Mouse (Mus musculus) hindbrain, embryonic 12.5 days (tissue): Measurements from ENCODE around the gene BC067074. TPM values are rescaled to one million over a fixed set of nuclear protein-coding genes. Genes with fewer than 3 reads are reported as not detected.

Experiments
- ATAC-seq: fragments of 200-750 bp; cut with Nextera tagmentation; 2 replicates; pipeline ENCODE4 v1.8.0; 2017; ENCODE audit warnings: moderate TSS enrichment; ENCODE audit not compliant: low FRiP score
- H3K27ac ChIP-seq: fragments of 300-500 bp; sonication (generic); 2 replicates; pipeline ENCODE4 v1.5.1; 2016; ENCODE audit warnings: mild to moderate bottlenecking
- H3K27me3 ChIP-seq: fragments of 300-500 bp; sonication (generic); 2 replicates; pipeline ENCODE4 v1.6.1; 2016; ENCODE audit warnings: mild to moderate bottlenecking
- H3K36me3 ChIP-seq: fragments of 300-500 bp; sonication (generic); 2 replicates; pipeline ENCODE4 v1.6.1; 2016; ENCODE audit warnings: mild to moderate bottlenecking
- H3K4me1 ChIP-seq: fragments of 300-500 bp; sonication (generic); 2 replicates; pipeline ENCODE4 v1.6.1; 2016
- H3K4me2 ChIP-seq: fragments of 300-500 bp; sonication (generic); replicated peaks from 2 replicates; pipeline ENCODE4 v1.6.1; 2016; ENCODE audit warnings: mild to moderate bottlenecking
- H3K4me3 ChIP-seq: fragments of 300-500 bp; sonication (generic); 2 replicates; pipeline ENCODE4 v1.5.1; 2016; ENCODE audit warnings: mild to moderate bottlenecking
- H3K9ac ChIP-seq: fragments of 300-500 bp; sonication (generic); 2 replicates; pipeline ENCODE4 v1.6.1; 2016; ENCODE audit warnings: mild to moderate bottlenecking, moderate library complexity
- H3K9me3 ChIP-seq: fragments of 300-500 bp; sonication (generic); replicated peaks from 2 replicates; pipeline ENCODE4 v1.6.1; 2016; ENCODE audit warnings: mild to moderate bottlenecking
- WGBS: fragments of 180-500 bp; shearing (Covaris S2); methylation state at CpG from one replicate; pipeline ENCODE4 v1.1.7; 2016; 5-methylcytosine and 5-hydroxymethylcytosine counted together
- polyA plus RNA-seq: library from polyadenylated mRNA; unstranded; fragments of >200 nt; fragmentation: Nextera tagmentation; extraction: Ambion mirVana; gene quantifications from 2 replicates; pipeline ENCODE4 v1.2.1, GENCODE M21; 2016

Gene BC067074
- polyA plus RNA-seq, 1 experiment from 2014 or later, result 3.5 TPM

DNA sequence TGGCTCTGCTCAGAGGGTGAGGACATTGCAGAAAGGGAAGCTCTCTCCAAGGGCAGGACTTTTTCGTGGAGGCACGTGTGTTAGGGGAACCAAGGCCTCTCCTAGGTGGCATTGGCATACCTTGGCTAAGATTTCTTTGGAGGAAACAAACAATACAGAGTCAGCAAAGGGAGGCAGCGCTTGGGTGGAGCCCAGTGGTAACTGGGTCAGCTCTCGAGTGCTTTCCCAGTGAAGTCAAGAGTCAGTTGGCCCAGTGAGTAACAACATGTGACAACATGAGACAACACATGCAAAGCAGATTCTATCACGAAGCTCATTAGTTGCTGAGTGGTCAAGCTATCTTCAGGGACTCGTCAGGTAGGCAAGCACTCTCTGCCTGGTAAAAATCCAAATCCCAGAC is 40.4 kb downstream of the BC067074 start:
- H3K27me3 ChIP-seq, result no peaks in the 10 kb centered on the region
- no peak for ATAC-seq
- no peak overlapping the region for H3K4me3 ChIP-seq
- no peak overlapping the region for H3K27ac ChIP-seq
- H3K36me3 ChIP-seq, result no peaks in the 10 kb centered on the region
- H3K9me3 ChIP-seq, result no peaks in the 10 kb centered on the region
- 90% methylated on average over 6 of the region's 6 CpGs for WGBS
- H3K9ac ChIP-seq, result no peak overlapping the region
- H3K4me1 ChIP-seq, result no peaks in the 10 kb centered on the region; the same call in 1 of the 2 replicates
- H3K4me2 ChIP-seq, result no peak overlapping the region

DNA sequence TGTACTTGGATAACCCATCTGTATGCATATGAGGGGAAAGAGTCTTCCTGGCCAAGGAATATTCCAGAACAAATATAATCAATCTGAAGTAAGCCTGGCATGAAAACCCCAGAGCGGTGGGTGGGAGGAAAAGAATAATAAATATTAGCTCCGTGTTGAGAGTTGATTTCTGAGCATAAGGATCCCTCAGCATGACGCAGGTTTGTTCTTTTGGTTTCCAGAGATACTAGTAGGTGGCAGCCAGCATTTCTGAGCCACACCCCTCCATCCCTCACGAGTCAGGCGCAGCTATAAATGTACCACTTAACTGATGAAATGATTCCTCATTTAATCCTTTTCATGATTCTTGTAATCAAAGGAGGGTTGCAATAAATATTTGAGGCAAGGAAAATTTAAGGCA is 41.0 kb downstream of the BC067074 start:
- Histone ChIP-seq H3K27me3 (no peaks in the 10 kb centered on the region), H3K27ac (no peak overlapping the region), H3K4me3 (no peak overlapping the region), H3K9me3 (no peaks in the 10 kb centered on the region), H3K9ac (no peak overlapping the region), H3K36me3 (no peaks in the 10 kb centered on the region), H3K4me2 (no peak overlapping the region), H3K4me1 (no peaks in the 10 kb centered on the region; the same call in 1 of the 2 replicates)
- 81% methylated on average over 5 of the region's 5 CpGs for WGBS
- no peak for ATAC-seq

DNA sequence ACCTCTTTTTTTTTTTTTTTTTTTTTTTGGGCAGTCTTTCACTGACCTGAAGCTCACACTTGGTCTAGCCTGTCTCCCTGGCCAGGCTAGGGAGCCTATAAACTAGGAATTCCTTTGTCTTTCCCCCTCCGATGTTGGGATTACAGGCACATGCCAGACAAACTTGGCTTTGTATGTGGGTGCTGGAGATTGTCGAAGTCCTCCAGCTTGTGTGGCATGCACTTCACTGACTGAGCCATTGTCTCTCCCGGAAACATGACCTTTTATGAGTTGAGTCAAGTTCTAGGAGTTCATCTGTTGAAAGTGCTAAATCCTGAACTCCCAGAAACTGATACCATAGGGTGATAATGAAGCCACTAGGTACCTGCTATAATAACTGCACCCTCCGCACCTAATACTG is 41.8 kb downstream of the BC067074 start:
- Histone ChIP-seq H3K36me3 (no peaks in the 10 kb centered on the region), H3K4me3 (no peak overlapping the region), H3K9me3 (no peaks in the 10 kb centered on the region), H3K9ac (no peak overlapping the region), H3K4me1 (no peaks in the 10 kb centered on the region; the same call in 1 of the 2 replicates), H3K27me3 (no peaks in the 10 kb centered on the region), H3K4me2 (no peak overlapping the region), H3K27ac (no peak overlapping the region)
- no peak for ATAC-seq
- 81% methylated on average over 4 of the region's 4 CpGs for WGBS

DNA sequence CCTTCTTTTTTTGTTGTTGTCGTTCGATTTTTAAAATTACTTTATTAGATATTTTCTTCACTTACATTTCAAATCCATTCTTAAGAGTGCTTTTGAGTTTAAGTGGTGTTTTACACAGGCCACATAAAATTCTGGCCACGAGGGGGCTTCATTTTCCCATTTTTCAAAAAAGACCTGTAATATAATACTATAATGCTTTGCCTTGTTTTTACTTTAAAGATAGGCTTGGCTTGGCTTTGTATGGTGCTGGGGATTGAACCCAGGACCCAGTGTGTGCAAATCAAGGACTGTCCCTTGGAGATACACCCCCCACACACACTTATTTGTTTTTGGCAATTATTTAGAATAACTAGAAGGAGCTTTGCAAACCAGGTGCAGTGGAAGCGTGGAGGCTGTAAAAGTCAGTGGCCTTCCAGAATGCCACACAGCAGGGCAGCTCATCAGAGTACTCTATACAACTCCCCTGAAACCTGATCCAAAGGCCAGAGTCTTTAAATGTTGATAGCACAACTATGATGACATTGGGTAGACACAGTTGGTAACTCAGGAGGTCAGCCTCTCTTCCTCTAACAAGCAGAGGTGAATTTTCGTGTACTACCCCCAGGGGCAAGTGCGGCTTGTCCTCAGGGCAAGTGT is 44.4 kb downstream of the BC067074 start:
- Histone ChIP-seq H3K4me3 (no peak overlapping the region), H3K9me3 (no peaks in the 10 kb centered on the region), H3K27ac (no peak overlapping the region), H3K4me2 (no peak overlapping the region), H3K9ac (no peak overlapping the region), H3K4me1 (no peaks in the 10 kb centered on the region; the same call in 1 of the 2 replicates), H3K36me3 (no peaks in the 10 kb centered on the region), H3K27me3 (peaks cover 2% of the 10 kb centered on the region; the same call in 1 of the 2 replicates)
- 42% methylated on average over 6 of the region's 6 CpGs for WGBS
- peak; percentile 74 for ATAC-seq

DNA sequence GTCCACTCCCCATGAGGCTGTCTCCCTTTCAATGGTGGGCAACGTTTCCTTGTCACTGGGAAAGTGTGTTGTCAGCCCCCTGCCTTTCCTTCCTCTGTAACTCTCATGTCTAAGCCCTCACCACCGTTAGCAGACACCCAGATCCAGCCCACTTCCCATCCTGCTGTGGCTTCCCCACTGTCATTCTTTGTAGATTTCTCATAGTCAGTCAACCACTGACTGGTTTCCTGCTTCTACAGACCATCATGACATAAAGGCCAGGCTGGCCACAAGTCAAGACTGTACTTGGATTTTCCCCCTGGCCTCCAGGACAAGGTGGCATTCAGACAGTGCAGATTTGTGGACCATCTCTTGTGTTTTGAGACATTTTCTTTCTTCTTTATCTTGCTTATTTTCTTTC is 47.7 kb downstream of the BC067074 start:
- no peak for ATAC-seq
- WGBS, result 53% methylated on average over 2 of the region's 2 CpGs
- H3K4me3 ChIP-seq, result no peak overlapping the region

DNA sequence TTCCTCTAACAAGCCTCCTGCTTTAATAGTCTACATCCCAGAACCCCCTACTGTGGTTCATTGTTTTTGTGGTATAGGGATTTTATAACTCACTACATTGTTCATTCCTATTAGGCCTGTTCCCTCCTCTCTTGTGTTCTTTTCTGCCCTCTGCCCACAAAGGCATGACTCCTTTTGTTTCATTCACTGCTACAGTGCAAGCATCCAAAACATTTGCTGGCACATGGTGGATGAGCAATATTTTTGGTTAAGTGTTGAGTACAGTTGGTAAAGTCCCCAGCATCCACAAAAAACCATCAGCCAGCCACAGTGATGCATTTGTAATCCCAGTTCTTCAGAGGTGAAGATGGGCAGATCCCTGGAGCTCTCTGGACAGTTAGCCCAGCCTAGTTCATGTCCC is 48.2 kb downstream of the BC067074 start:
- Histone ChIP-seq H3K27ac (no peak overlapping the region), H3K9me3 (no peaks in the 10 kb centered on the region), H3K27me3 (peaks cover 3% of the 10 kb centered on the region; the same call in 1 of the 2 replicates), H3K4me3 (no peak overlapping the region), H3K4me2 (no peak overlapping the region), H3K36me3 (no peaks in the 10 kb centered on the region), H3K9ac (no peak overlapping the region), H3K4me1 (no peaks in the 10 kb centered on the region; the same call in 1 of the 2 replicates)
- ATAC-seq, result no peak

More for the DNA sequence above, 47.7 kb downstream of the BC067074 start:
- Histone ChIP-seq H3K4me1 (no peaks in the 10 kb centered on the region; the same call in 1 of the 2 replicates), H3K36me3 (no peaks in the 10 kb centered on the region), H3K27ac (no peak overlapping the region), H3K4me2 (no peak overlapping the region), H3K9ac (no peak overlapping the region), H3K9me3 (no peaks in the 10 kb centered on the region), H3K27me3 (peaks cover 3% of the 10 kb centered on the region; the same call in 1 of the 2 replicates)

DNA sequence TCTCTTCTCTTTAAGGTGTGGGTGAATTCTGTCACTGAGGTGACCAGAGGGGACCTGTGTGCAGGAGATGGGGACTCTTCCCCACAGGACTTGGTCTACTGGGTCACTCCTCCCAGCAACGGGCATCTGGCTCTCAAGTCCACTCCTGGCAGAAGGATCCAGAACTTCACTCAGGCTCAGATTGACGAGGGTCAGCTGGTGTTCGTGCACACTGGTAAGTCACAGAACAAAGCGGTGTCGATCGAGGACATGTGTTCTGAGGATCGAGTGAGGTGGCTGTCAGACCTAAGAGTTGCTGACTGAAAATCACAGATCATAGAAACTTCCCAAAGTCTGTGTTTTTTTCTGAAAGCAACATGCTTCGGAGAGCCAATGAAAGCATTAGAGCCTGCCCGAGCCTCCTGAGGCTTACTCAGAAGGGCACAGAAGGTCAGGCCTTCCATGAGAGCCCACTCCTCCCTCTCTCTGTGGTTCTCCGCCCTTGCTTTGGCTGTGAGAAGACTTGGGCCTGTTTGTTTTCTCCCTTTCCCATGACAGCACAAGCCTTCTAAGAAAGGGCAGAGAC is 49.5 kb downstream of the BC067074 start:
- Histone ChIP-seq H3K36me3 (no peaks in the 10 kb centered on the region), H3K9ac (no peak overlapping the region), H3K27me3 (peaks cover 3% of the 10 kb centered on the region; the same call in 1 of the 2 replicates), H3K4me1 (no peaks in the 10 kb centered on the region), H3K9me3 (no peaks in the 10 kb centered on the region), H3K4me3 (no peak overlapping the region), H3K4me2 (no peak overlapping the region), H3K27ac (no peak overlapping the region)
- WGBS, result 80% methylated on average over 10 of the region's 10 CpGs
- ATAC-seq, result no peak

DNA sequence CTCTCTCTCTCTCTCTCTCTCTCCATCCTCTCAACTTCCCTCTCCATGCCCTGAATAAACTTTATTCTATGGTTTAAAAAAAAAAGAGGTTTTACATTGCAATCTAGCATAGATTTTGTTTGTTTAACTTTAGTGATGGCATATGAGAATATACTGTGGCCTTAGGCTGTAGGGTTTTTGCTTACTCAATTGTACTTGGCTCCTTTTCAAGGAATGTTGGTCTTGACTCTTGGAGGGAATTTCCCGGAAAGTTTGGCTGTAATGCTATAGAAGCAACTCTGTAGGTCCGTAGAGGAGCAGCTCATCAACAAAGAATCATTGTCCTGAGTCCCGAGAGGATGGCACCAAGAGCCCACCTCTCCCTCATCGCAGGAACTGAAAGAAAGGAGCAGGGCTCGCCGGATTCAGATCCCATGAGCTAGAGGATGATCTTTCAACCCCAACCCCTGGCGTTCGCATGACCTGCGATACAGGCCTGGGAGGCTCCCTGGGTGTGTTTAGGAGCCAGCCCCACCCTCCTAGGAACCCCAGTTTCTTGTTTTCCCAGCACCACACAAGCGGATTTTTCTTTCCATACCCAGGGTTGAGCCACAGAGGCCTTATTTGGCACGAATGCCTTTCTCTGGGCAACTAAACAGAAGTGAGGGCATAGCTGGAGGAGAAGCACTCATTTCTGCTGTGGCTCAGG is 57.9 kb downstream of the BC067074 start:
- H3K4me3 ChIP-seq, result no peak overlapping the region
- no peak overlapping the region for H3K4me2 ChIP-seq
- no peak overlapping the region for H3K9ac ChIP-seq
- peaks cover 20% of the 10 kb centered on the region for H3K4me1 ChIP-seq
- no peaks in the 10 kb centered on the region for H3K36me3 ChIP-seq
- ATAC-seq, result no peak
- H3K9me3 ChIP-seq, result no peaks in the 10 kb centered on the region
- 0 out of 2 replicates have a peak, but pooled peaks cover 4% of the 10 kb centered on the region for H3K27me3 ChIP-seq
- 64% methylated on average over 11 of the region's 11 CpGs for WGBS
- no peak overlapping the region for H3K27ac ChIP-seq

DNA sequence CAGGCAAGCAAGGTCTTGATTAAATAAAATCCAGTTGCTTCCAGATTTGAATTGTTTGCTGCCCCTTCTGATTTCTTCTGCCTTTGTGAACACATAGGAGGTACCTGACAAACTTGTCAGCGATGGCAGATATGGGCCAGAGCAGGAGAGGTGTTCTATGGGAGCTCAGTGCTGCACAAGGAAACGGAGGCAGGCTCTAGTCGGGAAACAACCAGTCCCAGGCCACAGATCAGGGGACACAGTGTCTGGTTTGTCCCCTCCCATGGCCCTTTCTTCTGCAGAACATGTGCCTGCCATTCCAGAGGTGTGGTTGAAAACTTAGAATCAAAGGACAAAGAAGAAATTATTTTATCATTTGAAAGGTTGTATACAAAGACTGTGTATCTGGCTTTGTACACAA is 60.6 kb downstream of the BC067074 start:
- Histone ChIP-seq H3K4me3 (no peak overlapping the region), H3K27me3 (0 out of 2 replicates have a peak, but pooled peaks cover 4% of the 10 kb centered on the region), H3K4me1 (peaks cover 25% of the 10 kb centered on the region), H3K27ac (no peak overlapping the region), H3K9ac (no peak overlapping the region), H3K4me2 (no peak overlapping the region), H3K9me3 (no peaks in the 10 kb centered on the region), H3K36me3 (no peaks in the 10 kb centered on the region)
- ATAC-seq, result no peak
- 82% methylated on average over 3 of the region's 3 CpGs for WGBS

DNA sequence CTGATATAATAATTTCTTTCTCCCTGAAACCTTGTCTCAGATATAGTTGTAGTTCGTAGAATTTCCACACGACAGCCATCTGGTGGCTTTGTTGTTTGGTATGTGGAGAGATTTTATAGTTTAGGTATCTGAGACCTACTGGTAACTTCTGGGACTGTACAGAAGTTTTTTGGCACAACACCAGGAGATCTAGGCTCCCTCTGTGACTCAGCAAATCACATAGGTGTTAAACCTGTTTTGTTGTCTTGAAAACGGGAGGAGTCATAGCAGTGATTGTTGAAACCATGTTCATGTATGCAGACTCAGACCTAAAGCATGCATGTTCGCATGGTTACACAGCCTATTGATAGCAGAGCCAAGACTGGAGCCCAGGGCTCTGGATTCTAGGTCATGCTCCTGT is 61.0 kb downstream of the BC067074 start:
- H3K4me1 ChIP-seq, result peaks cover 25% of the 10 kb centered on the region
- WGBS, result 93% methylated on average over 4 of the region's 4 CpGs
- no peak for ATAC-seq

DNA sequence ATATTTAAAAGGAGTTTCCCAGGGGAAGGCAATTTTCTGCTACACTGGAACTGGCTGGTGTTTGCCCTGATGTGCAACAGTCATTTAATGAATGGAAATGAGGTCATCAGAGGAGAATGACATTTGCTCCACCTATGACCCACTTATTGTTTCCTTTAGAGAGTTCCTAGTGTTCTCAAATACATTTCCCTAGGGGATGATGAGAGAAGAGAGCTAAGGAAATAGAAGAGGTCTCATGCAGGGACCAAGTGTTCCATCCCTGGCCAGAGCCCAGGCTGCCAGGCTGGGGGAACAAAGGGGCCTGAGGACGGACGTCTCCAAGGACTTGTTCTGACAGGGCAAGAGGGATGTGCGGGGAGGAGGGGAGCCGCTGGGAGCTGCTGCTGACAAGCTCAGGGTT is 62.1 kb downstream of the BC067074 start:
- Histone ChIP-seq H3K9me3 (no peaks in the 10 kb centered on the region), H3K27me3 (no peaks in the 10 kb centered on the region), H3K4me2 (no peak overlapping the region), H3K4me3 (no peak overlapping the region), H3K27ac (no peak overlapping the region), H3K4me1 (peaks cover 25% of the 10 kb centered on the region), H3K36me3 (no peaks in the 10 kb centered on the region), H3K9ac (no peak overlapping the region)
- ATAC-seq, result peak; percentile 55
- WGBS, result 2% methylated on average over 4 of the region's 4 CpGs

More for the DNA sequence above, 61.0 kb downstream of the BC067074 start:
- no peaks in the 10 kb centered on the region for H3K36me3 ChIP-seq
- no peak overlapping the region for H3K4me2 ChIP-seq
- H3K27me3 ChIP-seq, result no peaks in the 10 kb centered on the region
- H3K27ac ChIP-seq, result no peak overlapping the region
- H3K4me3 ChIP-seq, result no peak overlapping the region
- H3K9ac ChIP-seq, result no peak overlapping the region
- H3K9me3 ChIP-seq, result no peaks in the 10 kb centered on the region

DNA sequence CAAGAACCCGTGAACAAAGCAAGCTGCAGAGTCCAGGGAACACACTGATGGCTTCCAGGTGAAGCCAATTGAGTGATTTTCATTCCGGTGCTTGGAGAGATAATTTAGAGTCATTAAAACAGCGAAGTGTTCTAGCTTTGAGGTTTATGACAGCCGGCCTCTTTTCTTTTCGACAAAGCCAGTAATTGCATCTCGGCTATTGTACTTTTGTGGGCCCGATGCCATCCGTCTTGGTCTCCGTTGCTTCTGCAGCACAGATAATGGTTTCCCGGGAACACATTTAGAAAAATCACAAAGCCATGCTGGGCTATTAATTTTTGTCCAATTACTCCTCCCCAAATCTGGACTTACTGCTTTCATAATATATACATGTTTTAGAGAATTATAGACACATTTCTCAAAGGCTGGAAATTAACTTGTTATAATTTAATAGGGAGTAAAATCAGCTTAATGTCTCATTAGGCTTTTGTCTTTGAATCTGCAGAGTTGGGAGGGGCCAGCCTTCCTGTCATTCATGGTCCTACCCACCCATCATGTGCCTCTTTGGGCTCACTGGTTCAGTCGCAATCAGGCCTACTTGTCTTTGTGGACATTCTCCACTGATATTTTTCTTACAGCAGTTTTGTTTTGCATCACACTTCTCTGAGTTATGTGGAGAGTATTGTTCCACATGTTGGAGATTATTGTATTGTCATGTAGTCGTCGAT is 64.6 kb downstream of the BC067074 start:
- H3K27ac ChIP-seq, result no peak overlapping the region
- no peaks in the 10 kb centered on the region for H3K36me3 ChIP-seq
- WGBS, result 65% methylated on average over 13 of the region's 13 CpGs
- H3K4me1 ChIP-seq, result peaks cover 18% of the 10 kb centered on the region
- H3K4me2 ChIP-seq, result no peak overlapping the region
- ATAC-seq, result no peak
- no peaks in the 10 kb centered on the region for H3K27me3 ChIP-seq
- H3K4me3 ChIP-seq, result no peak overlapping the region
- no peak overlapping the region for H3K9ac ChIP-seq
- no peaks in the 10 kb centered on the region; the same call in 1 of the 2 replicates for H3K9me3 ChIP-seq
